Mouse (Mus musculus) lung, embryonic 16.5 days (tissue): ENCODE measurements around the gene Nxpe3. TPM values are rescaled to one million over a fixed set of nuclear protein-coding genes. Genes with fewer than 3 reads are reported as not detected.

Source experiments
- ATAC-seq: fragments of 200-750 bp; cut with Nextera tagmentation; 2 replicates; pipeline ENCODE4 v1.8.0; 2017; ENCODE audit warnings: low read depth, mild to moderate bottlenecking, moderate library complexity
- H3K27ac ChIP-seq: fragments of 300-500 bp; sonication (generic); 2 replicates; pipeline ENCODE4 v1.5.1; 2014; ENCODE audit warnings: mild to moderate bottlenecking, control low read depth, low read length
- H3K27me3 ChIP-seq: fragments of 300-500 bp; sonication (generic); 2 replicates; pipeline ENCODE4 v1.6.1; 2014; ENCODE audit warnings: low read depth, low read length, mixed read lengths; ENCODE audit not compliant: control insufficient read depth, insufficient read depth
- H3K36me3 ChIP-seq: fragments of 300-500 bp; sonication (generic); 2 replicates; pipeline ENCODE4 v1.6.1; 2014; ENCODE audit warnings: low read length; ENCODE audit not compliant: control insufficient read depth, insufficient read depth
- H3K4me1 ChIP-seq: fragments of 300-500 bp; sonication (generic); replicated peaks from 2 replicates; pipeline ENCODE4 v1.6.1; 2014; ENCODE audit warnings: low read length, mixed read lengths; ENCODE audit not compliant: control insufficient read depth, insufficient read depth
- H3K4me2 ChIP-seq: fragments of 300-500 bp; sonication (generic); 2 replicates; pipeline ENCODE4 v1.6.1; 2014; ENCODE audit warnings: low read depth, low read length, control low read depth
- H3K4me3 ChIP-seq: fragments of 300-500 bp; sonication (generic); 2 replicates; pipeline ENCODE4 v1.5.1; 2014; ENCODE audit warnings: mild to moderate bottlenecking, low read length, control low read depth
- H3K9ac ChIP-seq: fragments of 300-500 bp; sonication (generic); 2 replicates; pipeline ENCODE4 v1.6.1; 2014; ENCODE audit warnings: low read length, control low read depth
- H3K9me3 ChIP-seq: fragments of 300-500 bp; sonication (generic); 2 replicates; pipeline ENCODE4 v1.6.1; 2016; ENCODE audit warnings: low read length; ENCODE audit not compliant: control insufficient read depth
- WGBS: fragments of 180-500 bp; shearing (Covaris S2); extraction: QIAGEN DNeasy Blood & Tissue Kit; methylation state at CpG from one replicate; pipeline ENCODE4 v1.1.7; 2014; 5-methylcytosine and 5-hydroxymethylcytosine counted together
- polyA plus RNA-seq: library from polyadenylated mRNA; unstranded; fragments of >200 nt; fragmentation: Nextera tagmentation; extraction: Ambion mirVana; gene quantifications from 2 replicates; pipeline ENCODE4 v1.2.1, GENCODE M21; 2015

Nxpe3 gene
- polyA plus RNA-seq, 1 experiment from 2014 or later, result 1.1 TPM

DNA sequence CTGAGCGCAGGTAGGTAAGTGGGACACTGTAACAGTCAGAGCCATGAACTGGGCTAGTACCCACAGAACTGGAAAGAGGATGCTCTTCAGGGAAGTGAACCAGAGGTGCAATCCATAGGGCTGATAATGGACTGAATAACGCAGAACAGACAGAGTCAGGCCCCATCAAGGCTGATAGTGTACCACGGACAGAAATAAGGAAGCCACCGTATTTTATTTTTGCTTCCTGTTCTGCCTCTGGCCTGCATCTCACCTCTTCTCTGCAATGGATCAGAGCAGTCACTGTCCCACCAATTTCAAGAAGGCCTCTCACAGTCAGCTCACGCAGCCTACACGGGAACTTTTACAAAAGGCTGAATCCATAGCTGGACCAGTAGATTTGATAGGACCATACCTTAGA, 63.0 kb downstream of the Nxpe3 start:
- no peak overlapping the region for H3K4me2 ChIP-seq
- no peaks in the 10 kb centered on the region for H3K36me3 ChIP-seq

DNA sequence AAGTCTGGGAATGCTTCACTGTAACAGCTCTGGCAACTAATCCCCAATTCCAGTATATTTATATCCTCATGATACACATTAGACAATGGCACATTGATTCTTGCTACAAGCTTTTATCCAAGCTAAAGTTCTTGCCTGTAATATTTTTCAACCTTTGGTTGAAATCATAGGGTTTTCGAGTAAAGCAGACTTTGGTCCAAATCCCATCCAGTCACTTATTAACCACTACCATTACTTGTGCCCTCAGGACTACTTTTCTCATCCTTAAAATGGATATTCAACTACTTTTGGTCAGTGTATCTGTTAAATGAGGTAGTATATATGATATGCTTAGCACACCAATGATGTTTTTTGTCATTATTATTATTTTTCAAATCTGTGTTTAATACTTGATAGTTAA, 63.6 kb downstream of the Nxpe3 start:
- no peak overlapping the region for H3K4me3 ChIP-seq
- no peaks in the 10 kb centered on the region for H3K9me3 ChIP-seq
- 84% methylated on average over 1 of the region's 1 CpGs for WGBS
- H3K9ac ChIP-seq, result no peak overlapping the region
- no peak for ATAC-seq
- no peaks in the 10 kb centered on the region for H3K36me3 ChIP-seq
- no peaks in the 10 kb centered on the region for H3K4me1 ChIP-seq
- no peak overlapping the region for H3K4me2 ChIP-seq
- H3K27me3 ChIP-seq, result no peaks in the 10 kb centered on the region
- H3K27ac ChIP-seq, result no peak overlapping the region

More for the DNA sequence above, 63.0 kb downstream of the Nxpe3 start:
- WGBS, result 87% methylated on average over 6 of the region's 6 CpGs
- no peak overlapping the region for H3K27ac ChIP-seq
- no peak overlapping the region for H3K4me3 ChIP-seq
- no peaks in the 10 kb centered on the region for H3K4me1 ChIP-seq
- H3K27me3 ChIP-seq, result no peaks in the 10 kb centered on the region
- H3K9me3 ChIP-seq, result no peaks in the 10 kb centered on the region
- ATAC-seq, result no peak
- no peak overlapping the region for H3K9ac ChIP-seq

DNA sequence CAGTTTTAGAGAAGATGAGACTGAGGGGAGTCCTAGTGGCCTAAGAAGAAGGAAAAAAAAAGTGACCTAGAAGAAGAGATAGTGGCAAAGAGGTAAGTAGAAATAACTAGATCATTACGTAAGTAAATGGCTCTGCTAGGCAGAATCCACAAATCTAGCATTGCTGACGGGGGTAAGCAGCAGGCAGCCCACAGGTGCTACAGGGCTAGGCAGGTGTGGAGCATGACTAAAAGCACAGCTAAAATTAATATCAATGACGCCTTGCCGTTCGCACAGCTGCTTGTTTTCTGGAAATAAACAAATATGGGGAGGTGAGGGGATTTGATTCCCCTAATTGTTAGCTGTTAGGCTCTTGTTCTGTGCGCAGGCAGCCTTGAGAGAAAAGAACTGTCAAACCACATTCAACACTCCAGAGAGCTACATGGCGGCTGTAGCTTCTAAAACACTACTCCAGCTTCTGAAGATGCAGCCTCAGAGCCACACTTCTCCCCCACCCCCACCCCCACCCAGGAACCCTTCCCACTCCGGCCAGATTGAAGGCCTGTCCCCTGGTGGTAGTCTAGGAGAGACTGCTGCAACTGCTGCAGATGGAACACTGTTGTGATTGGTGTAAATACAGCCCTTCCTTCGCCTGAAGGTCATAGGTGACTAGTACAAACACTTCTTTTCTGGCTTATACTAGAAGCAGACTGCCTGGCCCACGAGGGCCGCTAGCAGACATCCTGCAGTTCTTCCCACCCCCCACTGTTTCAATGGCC, 71.5 kb downstream of the Nxpe3 start:
- peak; percentile 22 for ATAC-seq
- H3K27ac ChIP-seq, result no peak overlapping the region; the same call in 1 of the 2 replicates
- H3K9ac ChIP-seq, result no peak overlapping the region
- no peak overlapping the region for H3K4me3 ChIP-seq
- H3K9me3 ChIP-seq, result no peaks in the 10 kb centered on the region
- H3K4me1 ChIP-seq, result peaks cover 32% of the 10 kb centered on the region
- WGBS, result 44% methylated on average over 11 of the region's 11 CpGs
- no peak overlapping the region for H3K4me2 ChIP-seq
- H3K36me3 ChIP-seq, result no peaks in the 10 kb centered on the region
- no peaks in the 10 kb centered on the region for H3K27me3 ChIP-seq

DNA sequence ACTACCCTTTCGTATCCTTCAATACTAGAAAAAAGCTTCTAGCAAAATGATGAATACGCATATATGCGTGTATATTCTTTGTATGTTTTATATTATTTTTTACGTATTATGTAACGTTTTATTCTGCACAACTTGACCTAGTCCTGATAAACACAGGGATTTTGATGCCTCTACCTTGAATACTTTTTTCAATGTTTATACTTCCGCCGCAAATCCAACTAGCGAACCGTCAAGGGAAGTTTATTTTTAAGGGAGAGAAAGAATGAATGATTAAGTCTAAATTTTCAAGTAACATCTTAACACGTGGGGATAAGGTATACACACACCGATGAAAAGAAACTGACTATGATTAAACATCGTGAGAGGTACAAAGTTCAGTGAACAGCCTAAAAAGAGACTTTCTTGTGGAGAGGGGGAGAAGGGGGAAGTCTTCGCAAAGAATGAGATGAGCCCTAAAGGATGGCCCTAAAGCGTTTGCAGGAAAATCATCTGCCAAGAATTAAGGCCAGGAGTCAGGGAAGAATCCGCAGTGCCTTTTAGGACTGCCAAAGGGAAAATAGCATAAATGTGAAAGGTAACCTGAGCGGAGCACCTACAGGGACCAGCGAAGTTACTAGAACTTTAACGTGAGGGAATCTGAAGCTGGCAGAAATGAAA, 72.2 kb downstream of the Nxpe3 start:
- no peaks in the 10 kb centered on the region for H3K27me3 ChIP-seq
- no peak for ATAC-seq
- no peak overlapping the region for H3K9ac ChIP-seq

DNA sequence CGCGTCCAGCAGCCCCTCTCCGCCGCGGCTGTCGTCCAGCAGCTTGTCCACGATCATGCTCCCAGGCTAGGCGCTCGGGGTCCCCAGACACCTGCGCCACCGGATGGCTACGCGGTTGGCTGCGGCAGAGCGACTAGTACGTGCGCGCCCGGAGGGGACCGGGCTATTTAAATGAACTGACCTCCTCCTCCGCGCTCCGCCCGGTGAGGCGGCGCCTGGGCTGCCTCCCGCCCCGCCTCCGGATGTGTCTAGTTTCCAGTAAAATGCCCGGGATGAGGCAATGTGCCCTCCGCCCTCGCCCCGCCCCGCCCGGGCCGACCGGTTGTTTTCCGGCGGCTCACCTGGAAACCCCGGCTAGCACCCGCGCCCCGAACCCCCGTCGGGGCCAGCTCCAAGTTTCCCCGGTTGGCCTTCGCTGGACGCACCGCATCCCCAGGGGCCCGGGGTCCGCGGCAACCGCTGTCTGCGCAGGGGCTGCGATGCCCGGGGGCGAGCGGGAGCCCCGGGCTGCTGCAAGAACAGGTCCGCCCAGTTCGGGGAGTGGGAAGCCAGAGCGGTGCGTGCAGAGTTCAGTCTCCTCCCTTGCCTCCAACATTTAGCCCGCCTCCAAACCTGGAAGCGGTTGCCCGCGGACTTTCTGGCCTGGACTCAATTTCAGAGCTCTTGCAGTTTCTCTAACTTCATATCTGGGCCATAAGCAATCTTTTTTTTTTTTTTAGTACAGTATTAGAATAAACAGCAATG, 72.9 kb downstream of the Nxpe3 start:
- peak overlapping the region; percentile 81 for H3K4me3 ChIP-seq
- ATAC-seq, result peak; percentile 95
- no peaks in the 10 kb centered on the region for H3K27me3 ChIP-seq
- H3K27ac ChIP-seq, result peak overlapping the region; percentile 98
- no peaks in the 10 kb centered on the region for H3K9me3 ChIP-seq
- H3K9ac ChIP-seq, result peak overlapping the region; percentile 85
- H3K4me2 ChIP-seq, result peak overlapping the region; percentile 67
- H3K4me1 ChIP-seq, result peaks cover 40% of the 10 kb centered on the region
- WGBS, result 0% methylated on average over 52 of the region's 67 CpGs
- H3K36me3 ChIP-seq, result peaks cover 11% of the 10 kb centered on the region

More for the DNA sequence above, 72.2 kb downstream of the Nxpe3 start:
- Histone ChIP-seq H3K9me3 (no peaks in the 10 kb centered on the region), H3K4me1 (peaks cover 37% of the 10 kb centered on the region), H3K27ac (no peak overlapping the region; the same call in 1 of the 2 replicates), H3K36me3 (peaks cover 4% of the 10 kb centered on the region), H3K4me2 (peak overlapping the region; percentile 67), H3K4me3 (peak overlapping the region; percentile 81)
- WGBS, result 32% methylated on average over 18 of the region's 18 CpGs

DNA sequence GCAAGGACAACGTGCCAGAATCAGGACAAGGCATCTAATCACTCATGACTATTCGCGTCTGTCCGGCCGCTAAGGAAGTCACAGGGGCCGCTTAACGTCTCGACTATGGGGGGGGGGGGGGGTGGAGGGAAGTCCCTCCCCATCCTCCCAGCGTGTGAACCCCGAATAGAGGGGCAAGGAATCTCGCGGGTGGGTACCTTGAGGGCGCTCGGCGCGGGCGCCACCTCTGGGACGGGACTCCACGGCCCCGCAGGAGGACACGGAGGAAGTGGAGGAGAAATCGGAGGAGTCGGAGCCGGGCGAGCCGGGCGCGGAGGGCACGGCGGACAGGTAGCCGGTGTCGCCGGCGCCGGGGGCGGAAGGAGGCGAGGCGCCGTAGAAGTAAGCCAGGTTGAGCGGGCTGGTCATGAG, 73.5 kb downstream of the Nxpe3 start:
- Histone ChIP-seq H3K9me3 (no peaks in the 10 kb centered on the region), H3K27ac (peak overlapping the region; percentile 98), H3K36me3 (peaks cover 16% of the 10 kb centered on the region), H3K4me1 (peaks cover 40% of the 10 kb centered on the region), H3K9ac (peak overlapping the region; percentile 85), H3K4me2 (peak overlapping the region; percentile 67), H3K4me3 (peak overlapping the region; percentile 81), H3K27me3 (no peaks in the 10 kb centered on the region)
- ATAC-seq, result peak; percentile 34
- under 1% methylated on average over 36 of the region's 40 CpGs for WGBS

DNA sequence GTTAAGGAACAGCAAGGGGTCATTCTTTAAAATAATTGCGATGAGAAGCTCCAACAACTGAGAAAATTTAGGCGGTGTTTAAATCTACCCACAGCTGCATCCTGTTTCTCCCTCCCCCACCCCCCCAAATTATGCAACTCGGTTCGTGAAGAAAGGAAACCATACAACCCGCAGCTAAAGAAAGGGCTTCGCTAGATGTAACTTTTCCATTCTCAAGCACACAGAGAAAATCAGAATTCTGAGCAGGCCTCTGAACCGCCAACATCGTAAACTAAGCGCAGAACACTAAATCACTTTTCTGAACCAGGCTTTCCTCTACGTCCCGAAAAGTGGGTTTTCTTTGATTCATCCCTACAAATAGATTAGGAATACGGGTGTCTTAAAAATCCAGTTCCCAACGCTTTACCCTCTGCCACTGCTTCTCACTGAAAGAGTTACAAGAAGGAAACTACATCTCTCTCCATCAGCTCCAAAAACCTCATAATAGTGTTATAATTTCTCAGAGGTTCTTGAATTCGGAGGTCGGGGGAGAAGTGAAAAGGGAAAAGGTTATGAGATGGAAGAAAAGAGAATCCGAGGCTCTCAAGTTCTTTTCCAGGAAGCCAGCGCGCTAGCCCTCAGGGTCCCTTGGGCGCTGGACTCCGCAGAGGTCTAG, 74.0 kb downstream of the Nxpe3 start:
- Histone ChIP-seq H3K4me2 (peak overlapping the region; percentile 67), H3K9me3 (no peaks in the 10 kb centered on the region), H3K4me1 (peaks cover 42% of the 10 kb centered on the region), H3K36me3 (peaks cover 21% of the 10 kb centered on the region), H3K27me3 (no peaks in the 10 kb centered on the region), H3K4me3 (peak overlapping the region; percentile 81), H3K9ac (peak overlapping the region; percentile 85), H3K27ac (peak overlapping the region; percentile 98)
- no peak for ATAC-seq
- WGBS, result 4% methylated on average over 20 of the region's 20 CpGs

DNA sequence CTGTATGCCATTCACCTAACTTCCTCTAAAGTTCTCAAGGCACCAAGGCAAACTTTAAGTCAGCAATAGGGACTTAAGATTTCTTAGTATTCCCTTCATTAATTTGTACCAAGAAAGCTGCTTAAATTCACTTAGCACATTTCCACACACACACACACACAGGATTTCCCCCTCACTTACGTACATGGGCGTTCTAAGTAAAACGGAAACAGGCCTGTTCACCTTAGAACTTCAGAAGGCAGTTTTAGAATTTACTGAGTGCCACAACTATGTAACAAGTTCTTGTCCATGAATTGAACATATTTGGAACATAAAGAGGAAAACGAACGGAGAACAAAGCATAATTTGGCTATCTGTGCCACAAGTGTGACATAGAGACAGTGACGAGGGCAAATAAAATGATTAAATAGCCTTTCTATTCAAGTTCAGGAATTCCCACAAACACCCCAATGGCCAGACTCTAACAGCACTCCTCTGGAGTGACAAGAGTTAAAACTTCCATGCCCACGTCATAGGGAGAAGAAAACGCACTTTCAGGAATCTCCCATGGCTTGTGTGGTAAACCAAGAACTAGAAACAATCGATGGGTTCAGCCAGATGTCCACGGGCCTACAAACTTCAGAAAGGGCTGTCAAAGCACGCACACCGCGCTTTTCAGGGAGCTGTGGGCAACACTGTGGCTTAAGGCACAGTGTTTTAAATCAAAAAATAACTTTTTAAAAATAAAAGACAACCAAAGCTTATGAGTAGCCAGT, 74.7 kb downstream of the Nxpe3 start:
- no peak for ATAC-seq
- Histone ChIP-seq H3K4me2 (peak overlapping the region; percentile 67), H3K9ac (peak overlapping the region; percentile 85), H3K9me3 (no peaks in the 10 kb centered on the region), H3K4me1 (peaks cover 49% of the 10 kb centered on the region), H3K27ac (peak overlapping the region; percentile 98), H3K4me3 (peak overlapping the region; percentile 81), H3K27me3 (no peaks in the 10 kb centered on the region), H3K36me3 (peaks cover 28% of the 10 kb centered on the region)
- WGBS, result 18% methylated on average over 13 of the region's 13 CpGs
